9 mouse cellular contexts compared by ENCODE assay signal in genomic region chr6:99934394-99934793, GRCm38 (mm10).
A peak's percentile ranks its signal among the peaks of the same experiment; 100 is the strongest.
DNase-seq lines count a peak whose midpoint lies in the region; ATAC-seq and TF ChIP-seq lines count a peak whose summit lies in the region.
"Had no signal": no experiment of that assay in that cellular context is flagged by ENCODE, and none has a peak within 500 bp of the region (broad histone marks: within the 10 kb centered on the region; RNA-seq: fewer than 3 reads in every experiment).

No protein-coding gene starts in this region.

- no peaks in the 10 kb centered on the region for H3K27me3 ChIP-seq in hindbrain, embryonic 14.5 days (ENCODE audit: control insufficient read depth, insufficient read depth, low read length)
- H3K27me3 ChIP-seq in hindbrain, embryonic 10.5 days (ENCODE audit: insufficient read depth, poor library complexity, severe bottlenecking), result peaks cover 18% of the 10 kb centered on the region

- no peak overlapping the region for H3K4me3 ChIP-seq in hindbrain, embryonic 14.5 days (replicated peaks; ENCODE audit: low read length)
- no peak overlapping the region for H3K4me3 ChIP-seq in hindbrain, embryonic 10.5 days
- H3K4me3 ChIP-seq: erythroblast, embryonic 14.5 days had no signal

- peak; percentile 64; the same call in 1 of the 2 replicates for ATAC-seq in hindbrain, embryonic 14.5 days (ENCODE audit: low FRiP score)

- no peak overlapping the region for H3K4me2 ChIP-seq in hindbrain, embryonic 14.5 days (replicated peaks)

- H3K27ac ChIP-seq in hindbrain, embryonic 14.5 days, result no peak overlapping the region
- H3K27ac ChIP-seq in hindbrain, embryonic 10.5 days, result no peak overlapping the region

- H3K9ac ChIP-seq in hindbrain, embryonic 14.5 days, result no peak overlapping the region

- 81% methylated on average over 5 of the region's 5 CpGs for WGBS in hindbrain, embryonic 14.5 days
- WGBS in hindbrain, embryonic 10.5 days, result 92% methylated on average over 5 of the region's 5 CpGs

- no peak for DNase-seq in hindbrain, embryonic 14.5 days (ENCODE audit: low spot score)
- no peak for DNase-seq in hindbrain, embryonic 10.5 days (ENCODE audit: low spot score)
- DNase-seq in brain, embryonic 14.5 days (ENCODE audit: low read depth), result peak; percentile 70
- DNase-seq in heart, postnatal 4 days, result peak; percentile 78
- DNase-seq in lung, postnatal 14 days, result peak; percentile 79
- no peak for DNase-seq in layer of hippocampus, postnatal 10 days (ENCODE audit: low spot score in 2 of 2)
- DNase-seq in spleen, postnatal 14 days (ENCODE audit: low spot score in 2 of 2), result no peak
- DNase-seq in thymus, postnatal 10 days (ENCODE audit: low spot score in 2 of 2), result no peak

- H3K36me3 ChIP-seq in hindbrain, embryonic 14.5 days (replicated peaks; ENCODE audit: control insufficient read depth, insufficient read depth), result no peaks in the 10 kb centered on the region
- H3K36me3 ChIP-seq in hindbrain, embryonic 10.5 days, result no peaks in the 10 kb centered on the region

- no peak for TF ChIP-seq CTCF in brain, embryonic 14.5 days (IDR thresholded peaks at IDR 0.05; ENCODE audit: borderline replicate concordance, extremely low read depth, insufficient read depth, insufficient read length)

- no peak for TF ChIP-seq POLR2A in brain, embryonic 14.5 days (IDR thresholded peaks at IDR 0.05; ENCODE audit: borderline replicate concordance, extremely low read depth, insufficient read depth, insufficient read length, poor library complexity, severe bottlenecking)

- no peaks in the 10 kb centered on the region for H3K9me3 ChIP-seq in hindbrain, embryonic 14.5 days (ENCODE audit: control insufficient read depth, low read length)
- no peaks in the 10 kb centered on the region for H3K9me3 ChIP-seq in hindbrain, embryonic 10.5 days

- peaks cover 9% of the 10 kb centered on the region; the same call in 1 of the 2 replicates for H3K4me1 ChIP-seq in hindbrain, embryonic 14.5 days (replicated peaks; ENCODE audit: control insufficient read depth, insufficient read depth, low read length)
- H3K4me1 ChIP-seq in hindbrain, embryonic 10.5 days (replicated peaks), result 0 out of 2 replicates have a peak, but pooled peaks cover 11% of the 10 kb centered on the region

Comparison
In these comparisons a context has a peak if more than half of its experiments do, and no peak if none do; other contexts are left out.
1. DNase-seq: peak in brain, embryonic 14.5 days (single experiment), heart, postnatal 4 days (single experiment) and lung, postnatal 14 days (single experiment); none in hindbrain, embryonic 14.5 days (single experiment), hindbrain, embryonic 10.5 days (single experiment), layer of hippocampus, postnatal 10 days (0 of 2), spleen, postnatal 14 days (0 of 2) and thymus, postnatal 10 days (0 of 2).